ENCODE assay signal across 26 mouse cellular contexts in genomic region chr9:97284282-97284802, GRCm38 (mm10).
DNase-seq lines count a peak whose midpoint lies in the region; ATAC-seq and TF ChIP-seq lines count a peak whose summit lies in the region.
"Had no signal": no experiment of that assay in that cellular context is flagged by ENCODE, and none has a peak within 500 bp of the region (broad histone marks: within the 10 kb centered on the region; RNA-seq: fewer than 3 reads in every experiment).

No protein-coding gene starts in this region.

- peak; percentile 14 for DNase-seq in embryo, embryonic 10 days (ENCODE audit: low spot score)
- DNase-seq in embryo, embryonic 9.5 days (ENCODE audit: extremely low spot score) = no peak
- DNase-seq in hindbrain, postnatal 0 days (ENCODE audit: low spot score) = no peak
- peak; percentile 27 for DNase-seq in testis, postnatal 10 days (ENCODE audit: low spot score)
- DNase-seq in testis, postnatal 14 days (ENCODE audit: low spot score) = no peak
- DNase-seq in left cerebral cortex, adult 9 months (ENCODE audit: low spot score in 2 of 2) = no peak
- DNase-seq: adrenal gland, postnatal 10 days; cerebellum, adult 9-10 months; cerebellum, postnatal 36 days; gastrocnemius, postnatal 10 days; kidney, adult 8-10 months; kidney, postnatal 14 days; right cerebral cortex, postnatal 25 days had no signal

- H3K4me1 ChIP-seq in hindbrain, embryonic 15.5 days (replicated peaks) = 0 out of 2 replicates have a peak, but pooled peaks cover 3% of the 10 kb centered on the region
- no peaks in the 10 kb centered on the region for H3K4me1 ChIP-seq in hindbrain, postnatal 0 days (ENCODE audit: insufficient read depth, low read length)
- no peaks in the 10 kb centered on the region for H3K4me1 ChIP-seq in stomach, embryonic 15.5 days
- H3K4me1 ChIP-seq: embryonic facial prominence, embryonic 10.5 days; embryonic facial prominence, embryonic 15.5 days; forebrain, embryonic 12.5 days; heart, embryonic 10.5 days; heart, embryonic 15.5 days; limb, embryonic 13.5 days; lung, embryonic 15.5 days had no signal

- H3K36me3 ChIP-seq in hindbrain, embryonic 15.5 days = no peaks in the 10 kb centered on the region
- H3K36me3 ChIP-seq in hindbrain, postnatal 0 days (ENCODE audit: insufficient read depth, low read length) = no peaks in the 10 kb centered on the region
- H3K36me3 ChIP-seq in stomach, embryonic 15.5 days = no peaks in the 10 kb centered on the region
- H3K36me3 ChIP-seq: embryonic facial prominence, embryonic 10.5 days; embryonic facial prominence, embryonic 15.5 days; forebrain, embryonic 12.5 days; heart, embryonic 10.5 days; heart, embryonic 15.5 days; limb, embryonic 13.5 days; lung, embryonic 15.5 days had no signal

- TF ChIP-seq CTCF in hindbrain, postnatal 0 days (IDR thresholded peaks at IDR 0.05; ENCODE audit: low read depth) = no peak

- no peak overlapping the region for H3K4me3 ChIP-seq in hindbrain, embryonic 15.5 days
- H3K4me3 ChIP-seq in hindbrain, postnatal 0 days (ENCODE audit: low read length) = no peak overlapping the region
- no peak overlapping the region for H3K4me3 ChIP-seq in stomach, embryonic 15.5 days (replicated peaks)
- H3K4me3 ChIP-seq: embryonic facial prominence, embryonic 10.5 days; embryonic facial prominence, embryonic 15.5 days; forebrain, embryonic 12.5 days; heart, embryonic 10.5 days; heart, embryonic 15.5 days; limb, embryonic 13.5 days; lung, embryonic 15.5 days had no signal

- 44% methylated on average over 7 of the region's 7 CpGs for WGBS in hindbrain, embryonic 15.5 days
- WGBS in hindbrain, postnatal 0 days = 47% methylated on average over 7 of the region's 7 CpGs
- 25% methylated on average over 7 of the region's 7 CpGs for WGBS in stomach, embryonic 15.5 days

- H3K9ac ChIP-seq in hindbrain, embryonic 15.5 days = no peak overlapping the region
- H3K9ac ChIP-seq in hindbrain, postnatal 0 days (replicated peaks; ENCODE audit: low read length) = no peak overlapping the region
- H3K9ac ChIP-seq in stomach, embryonic 15.5 days = no peak overlapping the region
- H3K9ac ChIP-seq: embryonic facial prominence, embryonic 15.5 days; forebrain, embryonic 12.5 days; heart, embryonic 15.5 days; limb, embryonic 13.5 days; lung, embryonic 15.5 days had no signal

- H3K9me3 ChIP-seq in hindbrain, embryonic 15.5 days = no peaks in the 10 kb centered on the region
- no peaks in the 10 kb centered on the region for H3K9me3 ChIP-seq in hindbrain, postnatal 0 days (ENCODE audit: low read length)
- no peaks in the 10 kb centered on the region for H3K9me3 ChIP-seq in stomach, embryonic 15.5 days
- H3K9me3 ChIP-seq: embryonic facial prominence, embryonic 10.5 days; embryonic facial prominence, embryonic 15.5 days; forebrain, embryonic 12.5 days; heart, embryonic 10.5 days; heart, embryonic 15.5 days; limb, embryonic 13.5 days; lung, embryonic 15.5 days had no signal

- no peaks in the 10 kb centered on the region for H3K27me3 ChIP-seq in hindbrain, embryonic 15.5 days
- no peaks in the 10 kb centered on the region for H3K27me3 ChIP-seq in hindbrain, postnatal 0 days (ENCODE audit: insufficient read depth, low read length)
- H3K27me3 ChIP-seq in stomach, embryonic 15.5 days (replicated peaks) = no peaks in the 10 kb centered on the region
- H3K27me3 ChIP-seq: embryonic facial prominence, embryonic 15.5 days; forebrain, embryonic 12.5 days; heart, embryonic 15.5 days; limb, embryonic 13.5 days; lung, embryonic 15.5 days had no signal

- no peak overlapping the region for H3K4me2 ChIP-seq in hindbrain, embryonic 15.5 days
- H3K4me2 ChIP-seq in hindbrain, postnatal 0 days (ENCODE audit: low read depth, low read length) = no peak overlapping the region
- H3K4me2 ChIP-seq in stomach, embryonic 15.5 days = no peak overlapping the region
- H3K4me2 ChIP-seq: embryonic facial prominence, embryonic 15.5 days; forebrain, embryonic 12.5 days; heart, embryonic 15.5 days; limb, embryonic 13.5 days; liver, embryonic 11.5 days; lung, embryonic 15.5 days; midbrain, embryonic 11.5 days had no signal

- no peak for ATAC-seq in hindbrain, embryonic 15.5 days (ENCODE audit: low FRiP score, low read depth)
- no peak for ATAC-seq in hindbrain, postnatal 0 days
- ATAC-seq in stomach, embryonic 15.5 days (ENCODE audit: insufficient read depth, low FRiP score, low read depth) = peak; percentile 35; the same call in 1 of the 2 replicates
- ATAC-seq: activated CD4-positive, CD25-positive, alpha-beta regulatory T cell, adult 4 months; midbrain, embryonic 16.5 days had no signal

- H3K27ac ChIP-seq in hindbrain, embryonic 15.5 days (replicated peaks) = 0 out of 2 replicates have a peak overlapping the region, but pooled peaks have one; percentile 3
- no peak overlapping the region for H3K27ac ChIP-seq in hindbrain, postnatal 0 days
- H3K27ac ChIP-seq in stomach, embryonic 15.5 days = no peak overlapping the region
- H3K27ac ChIP-seq: embryonic facial prominence, embryonic 10.5 days; embryonic facial prominence, embryonic 15.5 days; forebrain, embryonic 12.5 days; heart, embryonic 10.5 days; heart, embryonic 15.5 days; limb, embryonic 13.5 days; lung, embryonic 15.5 days had no signal

Comparison
In these comparisons a context has a peak if more than half of its experiments do, and no peak if none do; other contexts are left out.
1. DNase-seq: peak in embryo, embryonic 10 days (single experiment) and testis, postnatal 10 days (single experiment); none in embryo, embryonic 9.5 days (single experiment), hindbrain, postnatal 0 days (single experiment), testis, postnatal 14 days (single experiment) and left cerebral cortex, adult 9 months (0 of 2).